Mouse (Mus musculus) midbrain, embryonic 15.5 days (tissue): ENCODE measurements around the gene Gm7697. TPM values are rescaled to one million over a fixed set of nuclear protein-coding genes. Genes with fewer than 3 reads are reported as not detected.

Experiments
- polyA plus RNA-seq: library from polyadenylated mRNA; unstranded; fragments of >200 nt; fragmentation: Nextera tagmentation; extraction: Ambion mirVana; gene quantifications from 2 replicates; pipeline ENCODE4 v1.2.1, GENCODE M21; 2015

Gene Gm7697
- polyA plus RNA-seq, 1 experiment from 2014 or later = not detected

Other genes with a start within 250 kb of the Gm7697 start
- not detected in 2 replicates for gene Gm9495, start 69.4 kb downstream of the Gm7697 start, polyA plus RNA-seq
- 39.5 and 41.8 TPM in 2 replicates for gene Zfp868, start 102.6 kb upstream of the Gm7697 start, polyA plus RNA-seq
- gene Zfp964, start 131.5 kb upstream of the Gm7697 start, polyA plus RNA-seq = 2.6 and 3.0 TPM in 2 replicates
- gene Zfp869, start 187.7 kb upstream of the Gm7697 start, polyA plus RNA-seq = 26.1 and 27.5 TPM in 2 replicates
- gene Zfp963, start 227.0 kb upstream of the Gm7697 start, polyA plus RNA-seq = 9.1 and 10.6 TPM in 2 replicates